Mouse (Mus musculus): ENCODE data around the gene Iars2.

Gene Iars2

DNA sequence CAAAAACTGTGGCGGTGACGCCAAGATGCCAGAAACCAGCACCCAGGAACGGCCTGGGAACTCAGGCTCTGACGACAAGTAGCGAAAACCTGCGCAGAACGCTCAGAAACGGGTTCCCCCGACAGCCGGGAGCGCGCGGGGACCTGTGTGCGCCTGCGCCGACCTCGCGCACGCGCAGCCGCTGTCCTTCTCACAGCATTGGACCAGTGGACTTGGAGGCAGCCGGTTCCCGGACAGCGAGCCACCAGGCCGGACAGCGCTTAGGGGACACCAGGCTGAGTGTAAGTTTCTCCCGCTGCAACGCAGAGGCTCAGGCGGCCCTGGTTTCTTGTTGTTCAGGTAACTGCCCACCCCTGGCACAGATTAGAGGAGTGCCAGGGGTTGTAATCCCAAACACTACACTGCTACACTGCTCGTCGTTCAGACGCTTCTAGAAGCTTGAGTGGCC is 2.8 kb upstream of the Iars2 start, which contains the start of gene Bpnt1:
Gene Bpnt1 (plus strand): TSS at position 167 of the 448 bp plus-strand sequence.
- DNase-seq (ENCODE audit: low read depth), result peak; percentile 91

DNA sequence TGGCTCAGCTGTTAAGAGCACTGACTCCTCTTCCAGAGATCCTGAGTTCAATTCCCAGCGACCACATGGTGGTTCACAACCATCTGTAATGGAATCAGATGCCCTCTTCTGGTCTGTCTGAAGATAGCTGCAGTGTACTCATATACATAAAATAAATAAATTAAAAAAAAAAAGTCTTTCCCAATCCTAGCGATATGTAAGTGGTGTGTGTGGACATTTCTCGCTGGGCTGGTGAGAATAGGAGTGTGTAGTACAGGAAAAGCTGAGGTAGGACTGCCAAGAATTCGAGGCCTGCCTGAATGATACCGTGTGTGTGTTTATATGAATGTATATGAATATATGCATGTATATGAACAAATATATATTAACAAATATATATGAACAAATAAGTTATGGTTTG is 2.2 kb upstream of the Iars2 start:
- DNase-seq (ENCODE audit: low read depth), result no peak

DNA sequence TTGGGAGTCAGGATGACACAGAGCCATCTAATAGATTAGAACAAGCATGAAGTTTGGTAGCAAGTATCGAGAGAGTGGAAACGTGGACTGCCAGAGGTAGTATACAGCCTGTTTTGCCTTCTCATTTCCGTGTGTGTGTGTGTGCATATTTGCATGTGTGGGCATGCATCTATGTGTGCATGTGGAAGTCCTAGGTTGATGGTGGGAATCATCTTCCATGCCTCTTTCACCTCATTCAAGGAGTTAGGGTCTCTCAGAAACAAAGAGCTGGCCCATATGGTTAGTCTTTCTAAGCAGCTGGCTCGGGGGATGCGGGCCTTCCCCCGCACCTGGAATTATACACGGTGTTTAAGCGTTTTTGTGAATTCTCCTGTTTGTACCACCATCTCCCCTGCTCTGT is 655 bp upstream of the Iars2 start:
- DNase-seq (ENCODE audit: low read depth), result no peak

DNA sequence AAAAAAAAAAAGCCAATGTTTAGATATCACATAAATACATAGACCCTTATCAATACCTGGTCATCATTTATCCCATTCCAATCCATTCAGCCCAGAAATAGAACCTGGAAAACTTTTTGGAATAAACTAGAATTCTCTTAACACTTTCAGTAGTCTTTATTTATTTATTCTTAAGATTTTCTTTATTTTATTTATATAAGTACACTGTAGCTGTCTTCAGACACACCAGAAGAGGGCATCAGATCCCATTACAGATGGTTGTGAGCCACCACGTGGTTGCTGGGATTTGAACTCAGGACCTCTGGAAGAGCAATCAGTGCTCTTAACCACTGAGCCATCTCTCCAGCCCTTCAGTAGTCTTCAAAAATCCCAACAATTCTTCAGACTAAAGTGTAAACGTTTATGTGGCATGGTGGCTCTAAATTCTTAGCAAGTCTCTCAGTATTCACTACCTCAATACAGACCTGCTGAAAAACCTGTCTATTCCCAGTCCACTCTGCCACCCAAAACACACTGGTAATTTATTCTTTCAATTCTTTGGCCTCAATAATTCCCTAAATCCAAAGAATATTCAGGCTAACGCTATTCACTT is 1.3 kb downstream of the Iars2 start:
- peak; percentile 32 for DNase-seq (ENCODE audit: low read depth)

DNA sequence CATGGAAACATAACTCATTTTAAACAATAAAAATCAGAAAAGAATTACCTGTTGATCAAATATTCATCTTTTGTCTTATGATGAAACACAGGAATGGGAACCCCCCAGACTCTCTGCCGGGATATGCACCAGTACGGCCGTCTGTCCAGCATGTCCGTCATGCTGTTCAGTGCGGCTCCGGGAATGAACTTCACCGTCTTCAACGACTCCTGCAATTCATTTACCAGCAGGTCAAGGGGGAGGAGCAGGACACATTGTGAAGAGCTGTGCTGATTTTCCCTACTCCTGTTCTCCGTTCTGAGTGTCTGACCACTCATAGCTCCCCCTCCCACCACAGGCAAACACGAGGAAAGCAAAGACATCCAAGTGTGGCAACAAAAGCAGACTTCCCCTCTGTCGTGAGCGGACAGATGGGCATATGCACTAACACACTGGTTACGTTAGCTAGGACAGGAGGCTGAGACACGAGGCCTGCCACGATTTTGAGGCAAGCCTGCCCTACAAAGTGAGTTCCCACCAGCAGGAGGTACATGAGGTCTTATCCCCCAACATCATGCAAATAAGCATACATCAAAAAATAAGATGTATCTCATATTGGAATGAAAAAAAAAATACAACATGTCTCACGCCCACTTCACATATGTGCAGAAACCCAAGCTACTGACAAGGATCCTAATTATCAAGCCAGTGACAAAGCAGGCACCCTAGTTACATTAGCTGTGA is 13.2 kb downstream of the Iars2 start:
- no peak for DNase-seq (ENCODE audit: low read depth)

DNA sequence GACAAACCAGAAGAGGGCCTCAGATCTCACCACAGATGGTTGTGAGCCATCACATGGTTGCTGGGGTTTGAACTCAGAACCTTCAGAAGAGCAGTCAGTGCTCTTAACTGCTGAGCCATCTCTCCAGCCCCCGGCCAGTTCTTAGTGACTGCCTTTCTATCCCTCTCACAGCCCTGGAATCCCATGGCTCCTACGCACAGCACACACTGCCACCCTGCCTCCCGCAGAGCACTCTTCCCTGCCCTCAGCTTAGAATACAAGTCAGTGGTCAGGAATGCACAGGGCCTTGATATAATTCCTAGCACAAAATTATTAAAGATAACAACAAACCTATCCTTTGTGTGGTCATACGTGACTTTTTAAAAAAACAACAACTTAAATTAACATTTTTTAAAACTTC is 14.7 kb downstream of the Iars2 start:
- no peak for DNase-seq (ENCODE audit: low read depth)

DNA sequence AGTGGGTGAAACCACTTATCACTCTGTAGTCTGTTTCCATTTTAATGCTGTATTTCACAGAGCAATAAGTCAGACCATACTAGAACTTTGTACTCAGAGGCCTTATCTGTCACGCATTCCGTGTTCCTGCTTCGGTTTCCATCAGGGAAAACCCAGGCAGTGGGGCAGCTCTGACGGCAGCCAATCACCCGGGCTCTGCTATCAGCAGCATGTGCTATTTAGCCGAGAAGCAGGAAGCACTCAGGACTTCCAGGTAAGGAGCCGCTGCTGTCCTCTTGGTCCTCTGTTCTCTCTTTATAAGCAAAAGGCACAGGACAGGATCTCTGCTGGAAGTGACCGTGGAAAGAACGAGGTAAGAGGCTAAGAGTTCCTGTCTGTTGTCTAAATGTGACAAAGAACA is 17.2 kb downstream of the Iars2 start:
- DNase-seq (ENCODE audit: low read depth), result no peak

DNA sequence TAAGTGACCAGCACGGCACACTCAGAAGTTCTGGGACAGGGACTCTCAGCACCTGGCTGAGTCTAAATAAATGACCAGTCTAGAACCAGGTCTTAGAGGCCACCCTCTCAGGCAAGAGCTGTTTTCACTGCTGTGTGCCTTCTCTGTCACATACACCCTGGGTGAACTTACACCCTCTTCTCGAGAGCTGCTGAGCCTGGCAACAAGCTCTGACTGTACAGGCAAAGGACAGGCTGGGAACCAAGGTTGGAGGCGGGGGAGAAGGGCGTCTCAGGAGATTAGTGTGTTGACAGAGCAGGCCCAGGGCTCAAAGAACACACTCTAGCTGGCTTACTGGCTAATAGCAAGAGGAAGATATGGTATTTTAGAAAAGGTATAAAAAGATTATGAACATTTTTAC is 20.3 kb downstream of the Iars2 start:
- DNase-seq (ENCODE audit: low read depth), result no peak

DNA sequence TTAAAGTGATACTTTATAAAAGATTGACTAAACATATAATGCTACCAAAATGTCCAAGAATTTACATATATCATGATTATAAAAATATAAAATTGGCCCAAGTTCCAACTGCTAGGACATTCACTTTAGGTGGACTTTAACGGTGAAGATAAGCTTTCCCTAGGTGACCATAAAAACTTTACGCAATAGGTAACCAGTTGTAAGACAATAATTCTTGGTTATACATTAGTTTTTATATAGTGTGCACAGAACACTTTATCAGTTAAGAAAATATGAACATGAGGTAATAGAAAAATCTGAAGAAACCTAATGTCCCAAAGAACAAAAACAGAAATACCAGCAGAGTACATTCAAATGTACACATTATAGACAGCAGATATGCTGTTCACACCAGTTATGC is 20.9 kb downstream of the Iars2 start:
- DNase-seq (ENCODE audit: low read depth), result no peak

DNA sequence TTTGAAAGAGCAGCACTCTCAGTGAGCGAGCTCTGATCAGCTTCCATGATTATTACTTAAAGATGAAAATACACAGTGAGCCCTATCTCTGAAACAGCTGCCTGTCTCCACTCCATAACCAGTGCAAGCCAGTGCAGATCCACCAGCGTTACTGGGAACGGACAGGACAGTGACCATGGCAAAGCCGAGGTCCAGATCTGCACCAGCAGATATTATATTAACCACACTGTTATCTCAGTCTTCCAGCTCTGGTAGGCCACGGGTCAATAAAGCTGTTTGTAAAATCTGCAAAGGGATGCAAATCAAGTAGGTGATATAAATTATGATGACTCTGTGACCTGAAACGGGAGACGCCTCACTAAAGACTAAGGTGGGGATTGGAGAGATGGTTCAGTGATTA is 21.6 kb downstream of the Iars2 start:
- no peak for DNase-seq (ENCODE audit: low read depth)

DNA sequence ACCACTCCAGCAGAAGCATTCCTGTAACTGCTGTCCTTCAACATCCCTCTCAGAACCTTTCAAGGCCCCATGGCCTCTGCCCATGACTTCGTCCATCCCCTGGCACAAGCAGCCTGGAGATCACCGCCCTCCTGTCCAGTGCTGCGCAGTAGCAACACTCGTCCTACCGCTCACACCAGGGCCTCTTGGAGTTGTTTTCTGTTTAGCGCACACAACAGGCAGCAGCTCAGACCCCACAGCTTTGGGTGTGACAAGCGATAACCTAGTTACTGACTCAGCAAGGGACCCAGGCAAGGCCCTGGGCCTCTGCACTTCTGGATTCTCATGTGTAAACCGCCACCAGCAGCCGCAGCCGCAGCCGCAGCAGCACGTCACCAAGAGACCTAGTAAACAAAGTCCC is 22.4 kb downstream of the Iars2 start:
- DNase-seq (ENCODE audit: low read depth), result no peak

DNA sequence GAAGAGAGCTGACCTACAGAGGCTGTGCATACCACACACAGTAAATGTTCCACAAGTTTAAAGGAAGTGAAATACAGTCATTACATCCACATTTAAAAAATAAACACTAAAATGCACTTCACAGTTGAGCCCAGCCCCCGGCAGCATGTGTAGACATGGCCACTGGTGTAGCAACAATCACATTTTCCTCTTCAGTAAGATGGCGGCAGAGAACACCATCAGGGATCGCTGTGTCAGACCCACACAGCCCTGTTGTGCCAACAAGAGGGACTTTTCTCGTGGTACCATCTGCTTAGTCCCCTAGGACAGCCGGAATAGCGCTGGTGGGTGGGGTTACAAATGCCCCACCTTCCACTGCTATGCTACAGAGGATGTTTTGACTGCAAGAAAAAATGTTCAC is 26.4 kb downstream of the Iars2 start:
- no peak for DNase-seq (ENCODE audit: low read depth)

DNA sequence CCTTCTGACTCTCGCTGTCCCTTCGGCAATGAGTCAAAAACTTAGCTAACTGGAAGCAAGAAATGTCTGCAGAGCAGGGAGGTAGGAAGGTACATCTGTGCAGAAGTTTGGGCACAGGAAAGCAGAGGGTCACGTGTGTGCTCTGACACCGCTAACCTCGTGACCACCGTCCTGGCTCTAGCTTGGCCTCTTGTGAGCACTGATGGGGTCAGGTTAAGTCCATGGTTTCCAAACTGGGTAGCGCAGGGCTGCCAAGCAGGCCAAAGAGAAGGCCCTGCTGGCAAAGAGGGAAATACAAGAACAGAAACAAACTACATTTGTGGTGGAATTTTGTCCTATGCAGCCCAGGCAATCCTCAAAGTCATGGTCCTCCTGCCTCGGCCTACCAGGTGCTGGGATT is 30.7 kb downstream of the Iars2 start:
- DNase-seq (ENCODE audit: low read depth), result no peak

DNA sequence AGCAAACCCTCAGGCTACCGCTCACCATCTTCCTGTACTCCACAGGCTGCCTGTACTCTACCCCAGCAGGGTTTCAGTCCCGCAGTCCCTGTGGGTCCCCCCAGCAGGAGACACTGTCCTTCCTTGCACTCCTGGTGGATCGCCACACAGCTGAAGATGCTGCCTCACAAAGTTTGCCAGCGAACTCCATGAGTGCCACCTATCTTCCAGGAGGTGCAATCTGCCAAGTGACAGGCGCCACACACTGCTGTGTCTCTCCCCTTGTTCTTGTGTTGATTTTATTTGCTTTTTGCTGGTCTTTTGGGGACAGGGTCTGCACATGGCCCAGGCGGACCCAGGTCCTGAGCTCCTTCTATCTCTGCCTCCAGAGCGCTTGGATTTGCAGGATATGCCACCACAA is 32.3 kb downstream of the Iars2 start:
- DNase-seq (ENCODE audit: low read depth), result no peak

DNA sequence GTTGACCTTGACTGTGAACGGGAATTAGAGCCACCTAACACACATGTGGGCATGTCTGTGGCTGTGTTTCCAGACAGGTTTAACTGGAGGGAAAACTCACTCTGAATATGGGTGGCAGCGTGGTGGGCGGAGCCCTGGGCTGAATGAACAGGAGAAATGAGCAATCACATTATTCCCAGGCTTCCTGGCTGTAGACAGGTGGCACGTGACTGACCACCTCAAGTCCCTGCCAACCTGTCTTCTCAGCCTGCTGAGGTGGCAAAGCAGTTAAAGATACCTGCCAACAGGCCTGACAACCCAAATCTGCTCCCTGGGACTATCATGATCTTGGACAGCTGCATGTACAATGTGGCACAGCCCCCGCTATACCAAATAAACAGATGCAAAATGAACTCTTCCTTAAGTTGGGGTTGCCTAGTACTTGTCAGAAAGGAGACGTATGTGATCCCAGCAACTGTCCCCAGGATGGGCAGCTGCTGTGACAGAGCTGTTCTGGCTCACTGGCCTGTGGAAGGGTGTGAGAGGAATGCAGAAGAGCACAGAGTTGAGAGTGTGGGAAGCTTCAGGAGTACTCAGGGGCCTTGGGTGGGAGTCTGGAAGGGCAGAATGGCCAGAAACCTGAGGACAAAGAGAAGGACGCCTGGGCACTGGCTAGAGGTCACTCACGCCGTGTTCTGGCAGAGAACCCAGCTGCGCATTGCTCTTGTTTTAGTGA is 36.4 kb downstream of the Iars2 start:
- no peak for DNase-seq (ENCODE audit: low read depth)

DNA sequence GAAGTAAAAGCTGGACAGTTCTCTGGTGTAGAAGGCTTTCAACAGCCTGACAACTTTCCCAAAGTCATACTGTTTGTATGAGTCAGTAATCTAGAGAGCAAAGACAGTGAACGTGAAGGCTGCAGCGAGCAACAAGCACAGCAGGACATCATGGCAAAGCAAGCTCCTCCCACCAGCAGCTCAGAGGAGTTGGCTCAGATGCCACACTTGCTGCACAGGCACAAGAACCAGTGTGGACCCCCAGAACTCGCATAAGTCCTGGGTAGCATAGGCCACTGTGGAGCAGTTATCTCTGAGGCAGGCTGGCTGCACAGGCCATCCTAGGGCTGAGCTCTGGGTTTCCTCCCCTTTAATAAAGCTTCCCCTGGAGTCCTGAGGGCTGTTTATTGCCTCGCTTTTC is 37.9 kb downstream of the Iars2 start:
- DNase-seq (ENCODE audit: low read depth), result no peak

DNA sequence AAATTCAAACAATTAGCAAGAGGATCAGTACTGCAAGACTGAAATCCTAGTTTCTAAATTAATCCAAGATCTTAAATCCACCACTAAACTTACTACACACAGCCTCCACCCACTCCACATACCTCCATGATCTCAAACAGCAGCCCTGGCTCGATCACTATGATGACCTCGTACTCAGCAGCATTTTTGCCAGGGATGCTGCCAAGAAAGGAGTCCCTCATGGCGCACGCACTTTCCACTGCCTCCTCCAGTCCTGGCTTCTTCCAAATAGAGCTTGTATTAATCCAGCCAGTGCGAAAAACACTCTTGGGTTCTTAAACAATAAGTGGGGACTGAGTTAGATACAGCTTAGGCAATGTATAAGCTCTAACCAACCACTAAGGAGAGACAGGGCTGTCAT is 40.0 kb downstream of the Iars2 start:
- DNase-seq (ENCODE audit: low read depth), result no peak

DNA sequence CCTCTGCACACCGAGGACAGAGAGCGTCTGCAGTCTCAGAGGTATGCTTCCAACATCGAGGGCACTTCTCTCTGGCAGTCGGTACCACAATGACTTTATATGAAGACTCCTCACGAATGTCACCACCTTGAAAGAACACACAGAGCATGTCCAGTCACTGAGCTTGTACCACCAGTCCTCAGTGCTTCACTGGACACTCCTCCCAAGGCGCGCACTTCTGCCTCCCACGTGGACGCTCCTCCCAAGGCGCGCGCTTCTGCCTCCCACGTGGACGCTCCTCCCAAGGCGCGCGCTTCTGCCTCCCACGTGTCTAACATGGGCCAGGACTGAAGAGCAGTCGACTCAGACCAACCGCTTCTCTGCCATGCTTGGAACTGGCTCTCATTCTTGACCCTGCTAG is 42.1 kb downstream of the Iars2 start:
- no peak for DNase-seq (ENCODE audit: low read depth)

DNA sequence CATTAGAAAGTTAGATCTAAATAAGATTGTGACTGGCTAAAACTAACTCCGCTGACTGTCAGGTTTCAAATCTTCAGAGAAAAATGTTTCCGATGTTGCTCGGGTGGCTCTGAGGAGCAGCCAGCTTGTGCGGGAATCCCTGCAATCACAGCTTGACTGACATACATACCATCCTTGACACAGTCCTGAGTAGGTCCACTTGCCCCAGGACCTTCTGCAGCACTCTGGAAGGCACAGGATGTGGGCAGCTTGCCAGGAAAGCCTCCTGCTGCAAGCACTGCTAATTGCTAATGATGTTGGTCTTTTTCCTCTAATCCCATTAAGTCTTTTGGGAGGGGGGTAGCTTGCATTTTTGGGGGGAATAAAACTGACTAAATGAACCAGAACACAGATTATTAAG is 44.0 kb downstream of the Iars2 start:
- DNase-seq (ENCODE audit: low read depth), result no peak

DNA sequence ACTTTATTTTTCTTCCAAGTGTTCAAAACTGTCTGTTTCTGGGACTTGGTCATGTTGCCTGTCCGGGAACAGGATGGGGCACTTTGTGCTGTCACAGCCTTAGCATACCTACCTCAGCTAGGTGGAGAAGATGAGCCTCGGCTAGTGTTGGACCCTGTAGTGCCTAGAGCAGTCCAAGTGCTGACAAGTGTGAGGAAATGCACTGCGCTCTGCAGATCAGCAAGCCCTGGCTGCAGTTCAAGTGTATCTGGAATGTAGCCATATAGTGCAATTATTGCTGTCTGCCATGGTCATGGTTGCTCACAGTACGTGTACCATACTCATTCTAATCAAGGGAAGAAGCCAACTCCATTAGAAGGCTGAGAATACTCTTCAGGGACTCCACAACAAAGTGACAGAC is 44.5 kb downstream of the Iars2 start:
- no peak for DNase-seq (ENCODE audit: low read depth)

DNA sequence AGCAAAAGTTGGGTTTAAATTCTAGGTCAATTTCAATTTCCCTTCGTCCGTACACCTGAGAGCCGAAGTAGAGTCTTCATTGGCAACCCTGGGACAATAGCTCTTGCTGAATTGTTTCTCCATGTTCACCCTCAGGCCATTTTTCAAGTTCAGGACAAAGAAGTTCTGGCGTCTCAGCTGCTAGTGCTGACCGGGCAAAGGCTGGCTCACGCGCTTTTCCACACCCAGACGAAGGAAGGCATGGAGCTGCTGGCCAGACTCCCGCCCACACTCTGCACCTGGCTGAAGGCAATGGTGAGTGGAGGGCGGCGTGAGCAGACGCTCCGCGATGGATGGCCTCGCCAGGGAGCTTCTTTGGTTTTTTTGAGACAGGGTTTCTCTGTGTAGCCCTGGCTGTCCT is 45.9 kb downstream of the Iars2 start:
- DNase-seq (ENCODE audit: low read depth), result no peak

DNA sequence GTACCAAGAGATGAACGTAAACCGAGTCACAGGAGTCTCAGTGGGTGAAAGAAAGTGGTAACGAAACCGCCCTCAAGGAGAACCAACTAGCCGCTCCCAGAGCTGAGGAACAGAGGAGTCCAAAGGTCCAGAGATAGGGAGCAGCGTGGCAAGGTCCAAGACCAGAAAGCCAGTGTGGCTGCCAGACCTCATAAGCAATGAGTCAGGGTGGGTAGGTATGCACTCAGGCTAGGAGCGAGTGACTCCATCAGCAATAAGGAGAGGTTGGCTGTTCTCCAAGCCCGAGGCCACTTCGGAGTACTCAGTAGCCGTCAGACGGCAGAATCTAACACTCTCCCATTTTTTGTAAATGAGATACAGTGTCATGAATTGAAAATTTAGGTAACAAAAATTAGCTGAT is 46.4 kb downstream of the Iars2 start:
- no peak for DNase-seq (ENCODE audit: low read depth)

DNA sequence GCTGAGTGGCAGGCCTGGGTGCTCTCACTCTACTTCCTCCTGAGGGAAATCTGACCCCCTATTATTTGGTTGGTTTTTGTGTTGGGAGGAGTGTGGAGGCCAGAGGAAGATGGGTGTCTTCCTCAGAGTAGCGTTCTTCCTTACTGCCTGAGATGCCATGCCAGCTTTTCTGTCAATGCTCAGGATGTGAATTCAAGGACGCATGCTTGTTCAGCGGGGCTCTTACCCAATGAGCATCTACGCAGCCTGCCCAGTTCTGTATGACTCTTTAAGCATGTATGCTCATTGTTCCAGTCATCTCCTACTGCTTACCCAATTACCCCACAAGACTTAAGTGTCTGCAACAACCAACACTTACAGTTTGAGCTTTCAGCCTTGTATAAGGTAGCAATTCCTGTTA is 48.6 kb downstream of the Iars2 start:
- no peak for DNase-seq (ENCODE audit: low read depth)

DNA sequence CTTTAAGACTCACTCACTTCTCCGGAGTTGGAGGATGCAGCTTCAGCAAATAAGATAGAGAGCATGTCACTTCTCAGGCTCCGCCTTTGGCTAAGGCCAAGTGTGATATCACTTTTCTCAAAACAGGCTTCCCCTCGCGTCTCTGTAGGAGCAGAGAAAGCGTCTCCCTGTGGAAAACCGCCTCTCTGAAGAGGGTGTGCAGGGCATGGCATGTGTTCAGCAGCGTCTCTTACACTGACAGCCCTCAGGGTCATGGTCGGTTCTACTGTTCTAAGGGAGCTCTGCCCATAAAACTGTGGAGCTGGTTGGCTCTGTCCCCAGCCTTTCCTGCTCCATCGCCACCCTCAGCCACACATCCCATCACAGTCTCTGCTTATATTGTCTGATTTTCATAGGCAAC is 49.9 kb downstream of the Iars2 start:
- no peak for DNase-seq (ENCODE audit: low read depth)
